Mouse (Mus musculus) left cerebral cortex, postnatal 14 days (tissue): ENCODE measurements around the gene Cdc42se2. TPM values are rescaled to one million over a fixed set of nuclear protein-coding genes. Genes with fewer than 3 reads are reported as not detected.

ENCODE experiments used
- DNase-seq, 2 experiments: peaks; one replicate each; pipeline ENCODE4 v3.0.0; 2021 to 2022; ENCODE audit warnings: low spot score in 2 of 2, mixed read lengths in 1 of 2
- intact Hi-C: fragments of 180-260 bp; cut with DNase I; formaldehyde crosslinking; loops from one replicate; pipeline ENCODE4 v1.15.1; 2025
- total RNA-seq, 2 experiments: library from RNA; stranded (reverse); gene quantifications; 2 replicates each; pipeline ENCODE4 v1.2.3; 2021

Cdc42se2 gene
- total RNA-seq, 2 experiments from 2014 or later, result 175 to 185 TPM

- intact Hi-C loops, result no loop called here
- DNase-seq, result peak; percentile 34 to 57
Observed at GRCm38 (mm10) chr11:54726571-54727062, 60.9 kb downstream of the Cdc42se2 start.

GRCm38 (mm10) chr11:54724353-54725034 lies 63.0 kb downstream of the Cdc42se2 start:
- intact Hi-C loops, result no loop called here
- DNase-seq, result peak in 1 of 2 experiments; percentile 34

- intact Hi-C loops, result no loop called here
- no peak for DNase-seq
Observed at GRCm38 (mm10) chr11:54722057-54722456, 65.4 kb downstream of the Cdc42se2 start.

DNA sequence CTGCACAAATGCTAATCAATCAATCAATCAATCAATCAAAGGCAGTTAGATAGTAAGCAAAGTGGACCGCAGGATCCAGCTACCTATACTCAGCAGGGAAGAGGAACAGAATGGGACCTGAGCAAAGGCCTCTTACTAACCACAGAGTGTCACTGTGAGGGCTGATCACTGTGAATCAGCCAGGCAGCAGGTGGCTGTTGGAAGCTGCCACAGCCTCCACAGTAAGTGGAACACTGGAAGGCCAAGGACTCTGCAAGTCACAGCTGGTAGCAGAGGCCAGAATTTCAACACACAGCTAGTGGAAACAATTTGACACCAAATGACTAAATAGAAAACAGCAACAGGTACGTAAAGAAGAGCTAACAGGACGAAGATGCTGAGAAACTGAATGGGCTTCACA lies 68.9 kb downstream of the Cdc42se2 start:
- no peak for DNase-seq
- intact Hi-C loops, result no loop called here

DNA sequence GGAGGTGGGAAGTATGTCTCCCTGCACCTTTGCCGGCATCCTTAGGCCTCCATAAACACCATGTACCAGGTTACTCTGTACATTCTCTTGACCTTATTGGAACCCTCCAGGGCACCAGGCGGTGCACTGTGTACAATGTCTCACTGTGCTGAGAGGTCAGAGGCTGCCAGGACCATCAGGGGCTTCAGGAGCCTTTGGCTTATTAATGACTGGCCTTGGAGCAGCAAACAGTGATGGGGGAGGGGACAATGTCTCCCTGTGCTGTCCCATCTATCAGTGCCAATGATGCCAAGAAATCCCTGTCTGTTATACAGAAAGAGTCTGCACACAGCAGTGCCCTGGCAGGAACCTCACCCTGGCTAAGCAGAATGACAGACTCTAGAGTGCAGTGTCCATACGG lies 69.6 kb downstream of the Cdc42se2 start:
- intact Hi-C loops, result no loop called here
- DNase-seq, result no peak

GRCm38 (mm10) chr11:54712849-54713248 lies 74.6 kb downstream of the Cdc42se2 start:
- intact Hi-C loops, result no loop called here
- DNase-seq, result no peak

DNA sequence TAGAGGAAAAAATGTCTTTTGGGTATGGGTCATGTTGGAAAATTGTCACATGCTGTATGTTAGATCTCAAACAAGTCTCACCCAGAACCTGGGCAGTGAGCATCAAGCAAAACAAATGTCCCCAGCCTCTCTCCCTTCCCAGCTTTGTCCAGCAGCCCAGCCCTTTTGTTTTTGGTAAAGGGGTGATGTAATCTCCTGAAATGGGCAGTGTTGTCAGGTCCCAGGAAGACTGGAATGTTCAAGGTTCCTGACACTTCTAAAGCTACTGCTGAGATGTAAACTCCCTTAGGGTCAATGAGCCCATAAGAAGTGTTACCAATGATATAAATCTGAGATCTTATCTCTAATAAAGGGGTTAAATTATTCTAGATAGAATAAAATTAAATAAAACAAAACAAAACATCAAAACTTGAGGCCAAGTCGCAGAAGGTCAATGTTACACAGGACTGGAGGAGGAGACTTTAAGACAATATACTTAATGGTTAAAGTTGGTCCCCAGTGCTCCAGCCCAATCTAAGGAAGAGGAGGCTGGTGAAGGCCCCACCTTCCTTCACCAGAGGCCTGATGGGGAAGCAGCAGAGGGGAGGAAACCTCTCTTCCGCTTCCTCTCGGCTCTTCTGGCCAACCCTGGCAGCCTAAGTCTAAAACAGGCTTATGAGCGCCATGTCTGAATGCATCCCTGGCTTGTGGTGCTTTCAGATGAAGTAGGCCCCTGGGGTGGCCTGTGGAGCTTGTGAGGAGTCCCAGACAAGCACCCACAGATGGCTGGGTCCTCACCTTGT lies 76.8 kb downstream of the Cdc42se2 start:
- intact Hi-C loops, result no loop called here

GRCm38 (mm10) chr11:54709645-54710044 lies 77.8 kb downstream of the Cdc42se2 start:
- intact Hi-C loops, result no loop called here
- no peak for DNase-seq

More for the DNA sequence above, 76.8 kb downstream of the Cdc42se2 start:
- DNase-seq, result no peak

GRCm38 (mm10) chr11:54708153-54708552 lies 79.3 kb downstream of the Cdc42se2 start:
- intact Hi-C loops, result no loop called here
- DNase-seq, result no peak

DNA sequence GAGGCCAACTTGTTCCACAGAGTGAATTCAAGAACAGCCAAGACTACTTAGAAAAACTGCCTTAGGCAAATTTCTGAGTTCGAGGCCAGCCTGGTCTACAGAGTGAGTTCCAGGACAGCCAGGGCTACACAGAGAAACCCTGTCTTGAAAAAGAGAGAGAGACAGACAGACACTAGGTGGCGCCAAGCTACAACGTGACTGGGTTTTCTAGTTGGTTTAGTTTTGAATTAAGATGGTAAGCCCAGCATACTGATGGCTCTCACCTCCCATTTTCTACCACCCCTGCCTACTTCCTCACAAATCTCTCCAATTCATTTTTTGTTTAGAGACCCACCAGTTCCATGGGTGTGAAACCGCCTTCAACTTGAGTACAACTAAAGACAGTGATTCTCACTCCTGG lies 84.2 kb downstream of the Cdc42se2 start:
- intact Hi-C loops, result loop anchor here (2.0 kb wide), 1 partner anchor 159 kb away; no protein-coding TSS in a partner anchor
- peak; percentile 77 to 78 for DNase-seq

GRCm38 (mm10) chr11:54701848-54702247 lies 85.6 kb downstream of the Cdc42se2 start:
- intact Hi-C loops, result loop anchor here (2.0 kb wide), 1 partner anchor 161 kb away; no protein-coding TSS in a partner anchor
- DNase-seq, result no peak

GRCm38 (mm10) chr11:54699972-54700371 lies 87.5 kb downstream of the Cdc42se2 start:
- intact Hi-C loops, result no loop called here
- DNase-seq, result no peak

DNA sequence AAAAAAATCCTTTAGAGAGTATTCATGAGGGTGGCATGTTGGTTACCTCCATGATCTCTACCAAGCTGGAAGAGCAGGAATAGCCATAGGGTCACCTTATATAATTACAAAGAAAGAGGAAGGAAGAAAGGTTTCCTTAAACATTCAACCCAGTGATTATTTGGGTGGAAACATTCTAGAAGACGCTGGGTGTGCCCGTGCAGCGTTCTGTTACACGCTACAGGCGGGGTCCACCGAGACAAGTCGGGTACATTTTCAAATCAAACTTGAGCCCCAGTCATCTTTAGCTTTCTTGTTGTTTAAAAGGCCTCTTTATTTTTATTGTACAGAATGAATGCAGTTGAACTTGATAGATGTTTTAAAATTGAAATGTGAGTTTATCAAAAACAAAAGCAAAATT lies 88.8 kb downstream of the Cdc42se2 start:
- DNase-seq, result no peak
- intact Hi-C loops, result no loop called here

- intact Hi-C loops, result no loop called here
Observed at GRCm38 (mm10) chr11:54697611-54698010, 89.9 kb downstream of the Cdc42se2 start.

DNA sequence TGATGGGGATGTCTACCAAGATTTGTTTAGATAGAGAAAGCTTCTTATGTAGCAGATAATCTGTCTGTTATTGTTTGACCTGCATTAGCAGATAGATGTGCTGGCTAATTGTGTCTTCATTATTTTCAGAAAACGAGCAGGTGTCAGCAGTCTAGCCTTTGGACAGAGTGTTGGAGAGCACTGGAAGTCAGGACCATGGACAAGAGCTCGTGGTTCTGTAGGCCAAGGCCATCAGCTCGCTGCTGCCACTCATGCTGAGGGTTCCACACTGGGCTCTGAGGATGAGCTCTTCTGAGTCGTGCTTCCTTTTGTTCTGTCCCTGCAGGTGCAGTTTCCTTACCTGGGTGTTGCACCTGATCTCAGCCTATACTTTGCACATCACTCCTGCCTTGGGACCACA lies 91.5 kb downstream of the Cdc42se2 start:
- intact Hi-C loops, result no loop called here
- DNase-seq, result no peak

More at GRCm38 (mm10) chr11:54697611-54698010, 89.9 kb downstream of the Cdc42se2 start:
- DNase-seq, result no peak

DNA sequence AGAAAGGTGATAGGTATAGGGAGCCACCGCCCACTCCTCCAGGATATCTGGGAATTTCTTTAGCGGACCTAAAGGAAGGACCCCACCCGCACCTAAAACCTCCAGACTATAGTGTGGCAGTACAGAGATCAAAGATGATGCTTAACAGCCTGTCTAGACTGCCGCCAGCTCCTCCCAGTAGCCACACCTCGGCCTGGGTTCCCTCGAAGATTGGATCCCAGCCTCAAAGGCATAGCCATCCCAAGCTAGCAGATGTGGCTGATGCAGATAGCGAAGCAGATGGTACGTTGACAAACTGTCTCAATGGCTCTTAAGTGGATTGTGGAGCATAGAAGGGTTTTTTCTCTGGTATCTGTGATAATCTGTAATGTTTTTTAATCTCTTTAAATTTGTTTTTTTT lies 93.2 kb downstream of the Cdc42se2 start:
- no peak for DNase-seq
- intact Hi-C loops, result no loop called here

DNA sequence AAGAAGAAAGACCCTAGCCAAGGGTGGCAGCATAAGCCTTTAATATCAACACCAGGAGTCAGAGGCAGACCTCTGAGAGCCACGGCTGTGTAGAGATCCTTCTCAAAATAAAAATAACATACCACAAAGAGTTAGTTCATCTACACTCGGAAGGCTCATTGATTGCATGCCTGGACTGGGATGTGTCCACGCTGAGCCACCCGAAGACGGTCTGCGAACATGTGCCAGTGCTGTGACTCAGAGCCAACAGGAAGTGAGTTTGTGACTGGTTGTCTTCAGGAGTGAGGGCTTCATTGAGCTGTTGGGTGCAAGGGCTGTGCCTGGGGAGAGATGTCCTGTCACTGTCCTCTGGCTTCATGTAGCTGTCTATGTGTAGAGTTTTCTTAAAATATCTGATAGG lies 93.8 kb downstream of the Cdc42se2 start:
- intact Hi-C loops, result no loop called here
- no peak for DNase-seq

GRCm38 (mm10) chr11:54691179-54691578 lies 96.3 kb downstream of the Cdc42se2 start:
- peak; percentile 19 to 52 for DNase-seq

DNA sequence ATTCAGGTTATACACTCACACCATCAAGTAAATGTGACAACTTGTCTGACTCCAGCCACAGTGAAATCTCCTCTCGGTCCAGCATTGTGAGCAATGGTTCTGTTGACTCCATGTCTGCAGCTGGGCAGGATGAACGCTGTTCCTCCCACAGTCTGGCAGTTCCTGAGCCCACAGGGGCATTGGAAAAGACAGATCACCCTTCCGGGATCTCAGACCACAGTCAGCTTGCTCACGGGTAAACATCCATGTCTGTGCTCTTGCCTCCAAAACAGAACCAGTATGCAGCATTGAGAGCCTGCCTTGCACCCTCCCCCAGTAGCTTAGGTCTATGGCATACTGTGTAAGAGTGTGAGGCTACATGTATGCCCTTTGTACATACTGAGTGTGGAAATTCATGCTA lies 97.3 kb downstream of the Cdc42se2 start:
- no peak for DNase-seq
- intact Hi-C loops, result no loop called here

More at GRCm38 (mm10) chr11:54691179-54691578, 96.3 kb downstream of the Cdc42se2 start:
- intact Hi-C loops, result no loop called here

- intact Hi-C loops, result no loop called here
- DNase-seq, result no peak
Observed at GRCm38 (mm10) chr11:54684831-54685230, 102.6 kb downstream of the Cdc42se2 start.
